Mouse (Mus musculus) layer of hippocampus, adult 11-12 months (tissue): ENCODE measurements around the gene Olfr612.
"Not testable (repeated sequence)": the region's sequence is repeated elsewhere in the genome, so short reads cannot be mapped to it uniquely, and the experiment has no call there.

Experiments
- DNase-seq: peaks from one replicate; pipeline ENCODE4 v3.0.0; 2022; ENCODE audit warnings: low spot score

Olfr612 gene

GRCm38 (mm10) chr7:103542617-103543016 lies at the start of gene Olfr612:
Olfr612 (minus strand) TSS chr7:103542717.
- not testable (repeated sequence) for DNase-seq

DNA sequence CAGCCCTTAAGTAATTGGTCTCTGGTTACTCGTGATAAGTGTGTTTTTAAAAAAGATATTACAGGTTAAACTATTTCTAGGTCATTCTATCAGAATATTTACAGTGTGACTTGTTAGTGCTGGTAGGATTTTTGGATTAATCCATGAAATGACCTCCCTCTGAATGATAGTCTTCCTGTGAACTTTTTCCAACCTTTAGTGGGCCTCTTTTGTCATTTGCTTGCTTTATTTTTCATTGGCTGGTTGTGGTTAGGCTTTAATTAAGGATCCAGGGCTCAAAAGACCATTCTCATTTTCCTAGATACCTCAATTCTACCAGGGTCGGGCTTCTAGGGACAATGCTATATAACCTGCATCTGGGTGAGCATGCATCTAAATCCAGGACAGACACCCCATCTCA lies 47.3 kb upstream of the Olfr612 start, which contains the start of gene Olfr618:
TSS of gene Olfr618 (plus strand) at position 301 of the 400 bp plus-strand sequence.
- DNase-seq, result no peak

- DNase-seq, result no peak
Measured at GRCm38 (mm10) chr7:103572761-103573160, 30.2 kb upstream of the Olfr612 start, which contains the start of gene Olfr617. Olfr617 (plus strand) TSS chr7:103573061.

DNA sequence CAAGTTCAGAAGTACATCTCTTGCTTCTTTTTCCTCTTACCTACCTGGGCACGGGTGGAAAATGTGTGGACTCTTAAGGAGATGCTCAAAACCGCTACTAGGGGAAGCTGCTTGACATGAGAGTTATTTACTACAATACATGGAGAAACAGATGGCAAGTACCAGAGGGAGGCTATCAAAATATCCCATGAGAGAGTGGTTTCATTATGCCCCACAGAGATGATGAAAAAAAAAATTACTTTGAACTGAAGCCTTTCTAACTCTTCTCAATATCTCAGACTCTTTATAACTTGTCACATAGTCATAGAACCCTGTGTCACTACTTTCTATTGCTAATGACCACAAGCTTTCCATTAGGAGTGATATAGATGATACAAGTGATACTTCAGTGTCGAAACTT lies 26.5 kb upstream of the Olfr612 start, which contains the start of gene Olfr616:
TSS of gene Olfr616 (minus strand) at position 101 of the 400 bp plus-strand sequence.
- no peak for DNase-seq

DNA sequence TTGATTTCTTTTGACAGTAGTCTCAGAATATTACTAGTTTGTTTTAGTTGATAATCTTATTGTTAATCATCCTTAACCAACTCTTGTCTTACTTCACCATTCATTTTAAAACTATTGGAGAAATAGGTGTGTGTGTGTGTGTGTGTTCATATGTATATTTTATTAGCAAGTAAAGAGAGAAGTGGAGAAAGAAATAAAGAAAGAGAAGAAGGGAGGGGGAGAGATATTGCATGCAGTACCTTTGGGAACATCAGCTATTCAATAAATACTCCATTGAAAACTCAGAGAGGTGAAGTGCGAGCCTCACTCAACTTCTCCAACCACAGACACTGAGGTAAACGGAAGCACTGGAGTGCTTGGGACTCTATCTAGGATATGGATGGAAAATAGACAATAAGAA lies 13.3 kb upstream of the Olfr612 start, which contains the start of gene Olfr615:
TSS of gene Olfr615 (plus strand) at position 301 of the 400 bp plus-strand sequence.
- no peak for DNase-seq

GRCm38 (mm10) chr7:103547774-103548173 lies 5.3 kb upstream of the Olfr612 start, which contains the start of gene Olfr613:
Olfr613 (plus strand) TSS chr7:103548074.
- DNase-seq, result no peak

GRCm38 (mm10) chr7:103520746-103521145 lies 21.8 kb downstream of the Olfr612 start, which contains the start of gene Olfr611:
Olfr611 (minus strand) TSS chr7:103520846.
- DNase-seq, result not testable (repeated sequence)

DNA sequence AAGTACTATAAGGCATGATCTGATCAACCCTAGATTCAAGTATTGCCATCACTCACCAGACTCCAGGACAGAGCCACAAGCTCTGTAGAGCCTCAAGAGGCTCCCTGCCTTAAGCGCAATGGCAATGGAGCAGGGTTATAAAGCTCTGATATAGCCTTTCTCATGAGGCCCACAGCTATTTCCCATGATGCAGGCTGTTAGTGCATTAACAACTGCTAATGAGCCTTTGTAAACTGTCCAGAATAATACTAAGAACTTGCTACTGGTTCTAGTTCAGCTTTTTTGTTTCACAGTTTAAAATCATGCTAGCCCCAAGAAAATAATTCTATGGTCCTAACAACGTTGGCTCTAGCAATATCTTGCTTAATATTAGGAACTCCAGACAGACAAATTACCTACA lies 30.5 kb downstream of the Olfr612 start, which contains the start of gene Olfr610:
TSS of gene Olfr610 (minus strand) at position 101 of the 400 bp plus-strand sequence.
- DNase-seq, result no peak

DNA sequence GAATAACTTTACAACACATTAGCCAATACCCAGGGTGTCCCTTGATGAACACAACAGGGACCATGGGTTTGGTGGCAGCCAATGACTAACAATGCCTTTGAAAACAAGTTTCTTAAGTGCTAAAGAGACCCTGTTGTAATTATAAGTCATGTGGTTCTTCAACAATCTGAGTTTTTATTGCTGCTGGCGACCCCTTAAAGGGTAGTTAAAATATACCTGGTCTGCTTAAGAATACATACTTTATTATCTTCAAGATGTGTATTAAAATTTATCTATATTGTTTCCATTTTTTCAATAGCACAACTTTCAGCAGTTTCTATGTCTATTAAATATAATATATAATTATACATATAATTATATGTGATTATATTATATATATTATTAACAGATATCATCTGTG lies 44.6 kb downstream of the Olfr612 start, which contains the start of gene Olfr609:
TSS of gene Olfr609 (minus strand) at position 101 of the 400 bp plus-strand sequence.
- no peak for DNase-seq
